31 mouse cellular contexts compared by ENCODE assay signal in the genomic region with DNA sequence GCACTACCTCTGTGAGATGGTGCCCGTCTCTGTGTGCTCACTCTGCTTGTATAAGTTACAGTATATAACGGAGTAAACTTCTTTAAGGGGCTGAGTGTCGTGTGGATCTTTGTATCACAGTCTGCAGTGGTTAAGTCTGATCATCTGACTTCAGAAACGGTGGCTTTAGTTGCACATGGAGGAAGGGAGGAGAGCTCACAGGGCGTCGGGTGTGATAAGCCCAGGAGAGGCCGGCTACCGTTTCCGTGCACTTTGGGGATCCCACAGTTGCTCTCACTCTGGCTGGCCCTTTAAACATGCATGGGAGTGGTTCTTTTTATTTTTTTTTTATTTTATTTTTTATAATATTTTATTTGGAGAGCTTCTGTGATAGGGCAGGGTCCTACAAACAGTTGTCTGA.
DNase-seq lines count a peak whose midpoint lies in the region; ATAC-seq and TF ChIP-seq lines count a peak whose summit lies in the region.
"Had no signal": no experiment of that assay in that cellular context is flagged by ENCODE, and none has a peak within 500 bp of the region (broad histone marks: within the 10 kb centered on the region; RNA-seq: fewer than 3 reads in every experiment).

No protein-coding gene starts in this region.

- peaks cover 0 to 14% of the 10 kb centered on the region in 2 experiments; a peak in 3 of 4 replicates for H3K36me3 ChIP-seq in MEL (ENCODE audit: control insufficient read depth in 1 of 2, insufficient read depth in 2 of 2, low read length in 2 of 2)
- H3K36me3 ChIP-seq in liver, embryonic 11.5 days (ENCODE audit: control insufficient read depth, insufficient read depth, low read length) = no peaks in the 10 kb centered on the region
- H3K36me3 ChIP-seq in liver, embryonic 16.5 days (ENCODE audit: control insufficient read depth, insufficient read depth) = no peaks in the 10 kb centered on the region
- H3K36me3 ChIP-seq in hindbrain, embryonic 16.5 days (ENCODE audit: control insufficient read depth, insufficient read depth, low read length) = peaks cover 3% of the 10 kb centered on the region; the same call in 1 of the 2 replicates
- H3K36me3 ChIP-seq: embryonic facial prominence, embryonic 12.5 days had no signal

- TF ChIP-seq CTCF in MEL (IDR thresholded peaks at IDR 0.05 in 2 of 3, conservative IDR thresholded peaks at IDR 0.05 in 1 of 3; ENCODE audit: control insufficient read depth in 1 of 3, insufficient read depth in 1 of 3, low read depth in 2 of 3, low read length in 3 of 3, poor library complexity in 1 of 3, severe bottlenecking in 1 of 3) = no peak

- peak; percentile 20 for DNase-seq in MEL (ENCODE audit: low read depth, low spot score)
- DNase-seq in c-Kit-positive CD71-positive TER-119-negative erythroid progenitor cells, embryonic 14.5 days (ENCODE audit: low read depth) = peak; percentile 46
- no peak for DNase-seq in liver, embryonic 11.5 days (ENCODE audit: low spot score)
- no peak for DNase-seq in right cerebral cortex, postnatal 14 days
- DNase-seq: adrenal gland, adult 2 months; adrenal gland, postnatal 36 days; B cell, adult 2 months; cerebellum, adult 8-10 months; cerebellum, postnatal 36 days; embryo, embryonic 11 days; gastrocnemius, adult 2 months; gastrocnemius, postnatal 36 days; heart, postnatal 4 days; kidney, adult 11 months; layer of hippocampus, postnatal 36 days; left cerebral cortex, postnatal 4 days; lung, embryonic 14.5 days; lung, postnatal 14 days; thymus, adult 18-20 months; thymus, postnatal 25 days had no signal

- H3K27ac ChIP-seq in MEL (ENCODE audit: control insufficient read depth, low read depth, low read length) = no peak overlapping the region
- H3K27ac ChIP-seq in liver, embryonic 11.5 days (ENCODE audit: low read depth, low read length) = no peak overlapping the region
- no peak overlapping the region for H3K27ac ChIP-seq in liver, embryonic 16.5 days (ENCODE audit: low read length)
- no peak overlapping the region for H3K27ac ChIP-seq in hindbrain, embryonic 16.5 days (ENCODE audit: low read depth, low read length)
- H3K27ac ChIP-seq: embryonic facial prominence, embryonic 12.5 days; gastrocnemius, adult 2 months; hindbrain, embryonic 13.5 days; kidney, embryonic 15.5 days; midbrain, embryonic 12.5 days; neural tube, embryonic 13.5 days had no signal

- H3K4me1 ChIP-seq in MEL (ENCODE audit: control insufficient read depth in 1 of 2, insufficient read depth in 2 of 2, low read length in 2 of 2) = peaks cover 8 to 9% of the 10 kb centered on the region in 2 experiments
- H3K4me1 ChIP-seq in liver, embryonic 11.5 days (replicated peaks; ENCODE audit: control insufficient read depth, insufficient read depth, low read length) = peaks cover 13% of the 10 kb centered on the region; the same call in 1 of the 2 replicates
- H3K4me1 ChIP-seq in liver, embryonic 16.5 days (ENCODE audit: control insufficient read depth, low read depth, low read length) = no peaks in the 10 kb centered on the region; the same call in 1 of the 2 replicates
- H3K4me1 ChIP-seq in hindbrain, embryonic 16.5 days (ENCODE audit: control insufficient read depth, insufficient read depth, low read depth, low read length) = no peaks in the 10 kb centered on the region
- H3K4me1 ChIP-seq: embryonic facial prominence, embryonic 12.5 days; hindbrain, embryonic 13.5 days; kidney, embryonic 15.5 days; midbrain, embryonic 12.5 days; neural tube, embryonic 13.5 days had no signal

- no peak for TF ChIP-seq EP300 in MEL (IDR thresholded peaks at IDR 0.05; ENCODE audit: low read depth in 1 of 2, low read length in 2 of 2)

- TF ChIP-seq RAD21 in MEL (IDR thresholded peaks at IDR 0.05; ENCODE audit: low read depth, low read length) = no peak

- H3K9me3 ChIP-seq in MEL (replicated peaks; ENCODE audit: insufficient read depth, low read length) = no peaks in the 10 kb centered on the region
- H3K9me3 ChIP-seq in liver, embryonic 11.5 days (ENCODE audit: control insufficient read depth, low read length) = no peaks in the 10 kb centered on the region
- no peaks in the 10 kb centered on the region for H3K9me3 ChIP-seq in liver, embryonic 16.5 days (replicated peaks; ENCODE audit: control insufficient read depth, low read length)
- no peaks in the 10 kb centered on the region for H3K9me3 ChIP-seq in hindbrain, embryonic 16.5 days (ENCODE audit: control insufficient read depth, low read length)
- H3K9me3 ChIP-seq: embryonic facial prominence, embryonic 12.5 days; hindbrain, embryonic 13.5 days; kidney, embryonic 15.5 days; midbrain, embryonic 12.5 days; neural tube, embryonic 13.5 days had no signal

- no peaks in the 10 kb centered on the region for H3K27me3 ChIP-seq in MEL (ENCODE audit: control insufficient read depth in 1 of 2, insufficient read depth in 2 of 2, low read length in 2 of 2)
- H3K27me3 ChIP-seq in liver, embryonic 11.5 days (replicated peaks; ENCODE audit: control insufficient read depth, insufficient read depth, low read length) = no peaks in the 10 kb centered on the region
- H3K27me3 ChIP-seq in liver, embryonic 16.5 days (ENCODE audit: control insufficient read depth, insufficient read depth, low read depth, low read length) = no peaks in the 10 kb centered on the region
- H3K27me3 ChIP-seq in hindbrain, embryonic 16.5 days (replicated peaks; ENCODE audit: control insufficient read depth, insufficient read depth, low read length) = no peaks in the 10 kb centered on the region
- H3K27me3 ChIP-seq: embryonic facial prominence, embryonic 12.5 days; hindbrain, embryonic 13.5 days; kidney, embryonic 15.5 days; midbrain, embryonic 12.5 days; neural tube, embryonic 13.5 days had no signal

- 60% methylated on average over 9 of the region's 9 CpGs for WGBS in liver, embryonic 11.5 days
- WGBS in liver, embryonic 16.5 days (ENCODE audit: insufficient replicate concordance) = 39% methylated on average over 9 of the region's 9 CpGs
- WGBS in hindbrain, embryonic 16.5 days = 93% methylated on average over 9 of the region's 9 CpGs

- no peaks in the 10 kb centered on the region for H3K79me2 ChIP-seq in MEL (ENCODE audit: control insufficient read depth, insufficient read depth, low read length, poor library complexity)

- TF ChIP-seq POLR2A in MEL (IDR thresholded peaks at IDR 0.05; ENCODE audit: control insufficient read depth in 1 of 2, insufficient read depth in 1 of 2, low read depth in 1 of 2, low read length in 2 of 2, poor library complexity in 1 of 2) = no peak

- no peak overlapping the region for H3K9ac ChIP-seq in MEL (ENCODE audit: control insufficient read depth, low read depth, low read length, poor library complexity, severe bottlenecking)
- H3K9ac ChIP-seq in liver, embryonic 11.5 days (ENCODE audit: low read depth, low read length) = no peak overlapping the region
- no peak overlapping the region for H3K9ac ChIP-seq in liver, embryonic 16.5 days (ENCODE audit: low read depth, low read length)
- H3K9ac ChIP-seq in hindbrain, embryonic 16.5 days (ENCODE audit: low read depth, low read length) = no peak overlapping the region
- H3K9ac ChIP-seq: embryonic facial prominence, embryonic 12.5 days; hindbrain, embryonic 13.5 days; kidney, embryonic 15.5 days; lung, embryonic 14.5 days; midbrain, embryonic 12.5 days; neural tube, embryonic 13.5 days had no signal

- no peak overlapping the region for H3K4me3 ChIP-seq in MEL (ENCODE audit: control insufficient read depth in 1 of 2, insufficient read depth in 1 of 2, low read depth in 2 of 2, low read length in 2 of 2)
- H3K4me3 ChIP-seq in liver, embryonic 11.5 days (ENCODE audit: low read depth, low read length) = no peak overlapping the region
- H3K4me3 ChIP-seq in liver, embryonic 16.5 days (ENCODE audit: low read depth, low read length) = no peak overlapping the region
- no peak overlapping the region for H3K4me3 ChIP-seq in hindbrain, embryonic 16.5 days (ENCODE audit: low read length)
- H3K4me3 ChIP-seq: embryonic facial prominence, embryonic 12.5 days; gastrocnemius, adult 2 months; hindbrain, embryonic 13.5 days; kidney, embryonic 15.5 days; midbrain, embryonic 12.5 days; neural tube, embryonic 13.5 days had no signal

- no peak overlapping the region; the same call in 1 of the 2 replicates for H3K4me2 ChIP-seq in liver, embryonic 11.5 days
- no peak overlapping the region for H3K4me2 ChIP-seq in liver, embryonic 16.5 days (ENCODE audit: low read depth, low read length)
- H3K4me2 ChIP-seq in hindbrain, embryonic 16.5 days (ENCODE audit: low read length) = no peak overlapping the region
- H3K4me2 ChIP-seq: embryonic facial prominence, embryonic 12.5 days; hindbrain, embryonic 13.5 days; kidney, embryonic 15.5 days; lung, embryonic 14.5 days; midbrain, embryonic 12.5 days; neural tube, embryonic 13.5 days had no signal

- ATAC-seq in liver, embryonic 11.5 days (replicated peaks; ENCODE audit: low FRiP score) = peak; percentile 86
- peak; percentile 83 for ATAC-seq in liver, embryonic 16.5 days (ENCODE audit: low read depth)
- no peak for ATAC-seq in hindbrain, embryonic 16.5 days
- ATAC-seq in granulocyte monocyte progenitor cell, adult 5-6 weeks (replicated peaks; ENCODE audit: poor library complexity, severe bottlenecking) = no peak
- ATAC-seq: activated CD4-positive, CD25-positive, alpha-beta regulatory T cell, adult 4 months; forebrain, embryonic 16.5 days; inflammation-experienced regulatory T-cells, adult 6 months had no signal

TF ChIP-seq in MEL, 35 proteins besides CTCF, POLR2A, EP300 and RAD21:
- peak; percentile 38; the same call in 1 of the 2 replicates for TF ChIP-seq ETS1 (IDR thresholded peaks at IDR 0.05; ENCODE audit: low read depth, low read length)
- no peak for TF ChIP-seq SMC3 (IDR thresholded peaks at IDR 0.05; ENCODE audit: low read depth, low read length)
- TF ChIP-seq POLR2AphosphoS2 (IDR thresholded peaks at IDR 0.05; ENCODE audit: low read length) = no peak
- no peak for TF ChIP-seq ZNF384 (IDR thresholded peaks at IDR 0.05; ENCODE audit: low read depth, low read length)
TF ChIP-seq in MEL: peak in this region for 1.

Comparison
In these comparisons a context has a peak if more than half of its experiments do, and no peak if none do; other contexts are left out.
1. DNase-seq: peak in MEL (single experiment) and c-Kit-positive CD71-positive TER-119-negative erythroid progenitor cells, embryonic 14.5 days (single experiment); none in liver, embryonic 11.5 days (single experiment) and right cerebral cortex, postnatal 14 days (single experiment).
2. ATAC-seq: peak in liver, embryonic 11.5 days (single experiment) and liver, embryonic 16.5 days (single experiment); none in hindbrain, embryonic 16.5 days (single experiment) and granulocyte monocyte progenitor cell, adult 5-6 weeks (single experiment).